In genomic region chr12:76592213-76592612, GRCm38 (mm10) we compare ENCODE assay signal across 10 mouse cellular contexts.
DNase-seq lines count a peak whose midpoint lies in the region; ATAC-seq and TF ChIP-seq lines count a peak whose summit lies in the region.
"Had no signal": no experiment of that assay in that cellular context is flagged by ENCODE, and none has a peak within 500 bp of the region (broad histone marks: within the 10 kb centered on the region; RNA-seq: fewer than 3 reads in every experiment).

No protein-coding gene starts in this region.

- WGBS in lung, adult 2 months = 70% methylated on average over 1 of the region's 1 CpGs
- 42% methylated on average over 1 of the region's 1 CpGs for WGBS in midbrain, postnatal 0 days

- peak; percentile 41 for DNase-seq in cerebellum, adult 9-11 months
- DNase-seq in cerebellum, adult 11 months = no peak
- DNase-seq in lung, adult 2 months = no peak
- DNase-seq in lung, postnatal 25 days (ENCODE audit: low spot score) = no peak
- DNase-seq in ZHBTc4 (ENCODE audit: low read depth, low spot score) = peak; percentile 82
- peak; percentile 55 for DNase-seq in gastrocnemius, postnatal 10 days
- peak; percentile 70 for DNase-seq in midbrain, postnatal 0 days (ENCODE audit: low spot score)

- no peaks in the 10 kb centered on the region for H3K27me3 ChIP-seq in midbrain, postnatal 0 days (ENCODE audit: insufficient read depth, low read length)
- H3K27me3 ChIP-seq: heart, embryonic 15.5 days had no signal

- no peak overlapping the region for H3K9ac ChIP-seq in midbrain, postnatal 0 days (replicated peaks; ENCODE audit: low read length, poor library complexity, severe bottlenecking)
- H3K9ac ChIP-seq: heart, embryonic 15.5 days had no signal

- no peak for TF ChIP-seq POLR2A in lung, adult 2 months (IDR thresholded peaks at IDR 0.05; ENCODE audit: borderline replicate concordance, extremely low read depth, low read depth, low read length)

- no peak overlapping the region for H3K4me2 ChIP-seq in midbrain, postnatal 0 days (ENCODE audit: low read depth, low read length, poor library complexity, severe bottlenecking)
- H3K4me2 ChIP-seq: heart, embryonic 15.5 days had no signal

- peaks cover 7% of the 10 kb centered on the region for H3K4me1 ChIP-seq in lung, adult 2 months (ENCODE audit: control insufficient read depth, insufficient read depth, low read length)
- no peaks in the 10 kb centered on the region for H3K4me1 ChIP-seq in midbrain, postnatal 0 days (ENCODE audit: insufficient read depth, low read length)

- no peak for ATAC-seq in midbrain, postnatal 0 days (ENCODE audit: low FRiP score)
- ATAC-seq in activated CD4-positive, CD25-positive, alpha-beta regulatory T cell, adult 4 months = no peak

- no peaks in the 10 kb centered on the region for H3K36me3 ChIP-seq in midbrain, postnatal 0 days (ENCODE audit: insufficient read depth, low read length)
- H3K36me3 ChIP-seq: heart, embryonic 15.5 days had no signal

- no peak overlapping the region for H3K27ac ChIP-seq in midbrain, postnatal 0 days (ENCODE audit: low read depth, low read length)
- H3K27ac ChIP-seq: heart, embryonic 15.5 days had no signal

- H3K9me3 ChIP-seq in midbrain, postnatal 0 days (ENCODE audit: low read length) = no peaks in the 10 kb centered on the region
- H3K9me3 ChIP-seq: heart, embryonic 15.5 days; megakaryocyte, embryonic 14.5 days had no signal

- peak; percentile 66 for TF ChIP-seq CTCF in lung, adult 2 months (IDR thresholded peaks at IDR 0.05; ENCODE audit: insufficient read depth, low read length)
- TF ChIP-seq CTCF in midbrain, postnatal 0 days (IDR thresholded peaks at IDR 0.05) = peak; percentile 79

- no peak overlapping the region for H3K4me3 ChIP-seq in lung, adult 2 months (replicated peaks; ENCODE audit: extremely low read depth, low read depth, low read length)
- H3K4me3 ChIP-seq in midbrain, postnatal 0 days (ENCODE audit: low read depth, low read length) = no peak overlapping the region
- H3K4me3 ChIP-seq: heart, embryonic 15.5 days; megakaryocyte, embryonic 14.5 days had no signal

Comparison
In these comparisons a context has a peak if more than half of its experiments do, and no peak if none do; other contexts are left out.
1. DNase-seq: peak in cerebellum, adult 9-11 months (single experiment), ZHBTc4 (single experiment), gastrocnemius, postnatal 10 days (single experiment) and midbrain, postnatal 0 days (single experiment); none in cerebellum, adult 11 months (single experiment), lung, adult 2 months (single experiment) and lung, postnatal 25 days (single experiment).